Mouse (Mus musculus): ENCODE data around the gene Scn1b.

The Scn1b gene

GRCm38 (mm10) chr7:31126851-31127724, at the start of gene Scn1b:
Gene Scn1b, minus strand, starts transcription at chr7:31127003.
- DNase-seq (ENCODE audit: low read depth, low spot score), result peak; percentile 69

- no peak for DNase-seq (ENCODE audit: low read depth, low spot score)
Measured at GRCm38 (mm10) chr7:31175096-31175495, 48.3 kb upstream of the Scn1b start.

- DNase-seq (ENCODE audit: low read depth, low spot score), result no peak
Measured at GRCm38 (mm10) chr7:31174466-31174865, 47.7 kb upstream of the Scn1b start.

- peak; percentile 81 for DNase-seq (ENCODE audit: low read depth, low spot score)
Measured at GRCm38 (mm10) chr7:31172238-31172637, 45.4 kb upstream of the Scn1b start.

- no peak for DNase-seq (ENCODE audit: low read depth, low spot score)
Measured at GRCm38 (mm10) chr7:31170520-31170919, 43.7 kb upstream of the Scn1b start.

GRCm38 (mm10) chr7:31168412-31168811, 41.6 kb upstream of the Scn1b start:
- DNase-seq (ENCODE audit: low read depth, low spot score), result peak; percentile 65

- DNase-seq (ENCODE audit: low read depth, low spot score), result peak; percentile 46
Measured at GRCm38 (mm10) chr7:31164748-31165147, 37.9 kb upstream of the Scn1b start.

- no peak for DNase-seq (ENCODE audit: low read depth, low spot score)
Measured at GRCm38 (mm10) chr7:31163666-31164577, 37.1 kb upstream of the Scn1b start.

- no peak for DNase-seq (ENCODE audit: low read depth, low spot score)
Measured at GRCm38 (mm10) chr7:31162324-31162723, 35.5 kb upstream of the Scn1b start.

- DNase-seq (ENCODE audit: low read depth, low spot score), result no peak
Measured at GRCm38 (mm10) chr7:31161831-31162230, 35.0 kb upstream of the Scn1b start.

GRCm38 (mm10) chr7:31161246-31161645, 34.4 kb upstream of the Scn1b start:
- DNase-seq (ENCODE audit: low read depth, low spot score), result peak; percentile 45

GRCm38 (mm10) chr7:31160763-31161162, 34.0 kb upstream of the Scn1b start:
- peak; percentile 84 for DNase-seq (ENCODE audit: low read depth, low spot score)

- peak; percentile 88 for DNase-seq (ENCODE audit: low read depth, low spot score)
Measured at GRCm38 (mm10) chr7:31156034-31156928, 29.5 kb upstream of the Scn1b start.

- peak; percentile 43 for DNase-seq (ENCODE audit: low read depth, low spot score)
Measured at GRCm38 (mm10) chr7:31155296-31156033, 28.7 kb upstream of the Scn1b start, which contains the start of gene Gramd1a. Gene Gramd1a, minus strand, starts transcription at chr7:31155896.

- peak; percentile 89 for DNase-seq (ENCODE audit: low read depth, low spot score)
Measured at GRCm38 (mm10) chr7:31153536-31154320, 26.9 kb upstream of the Scn1b start.

GRCm38 (mm10) chr7:31151301-31152241, 24.8 kb upstream of the Scn1b start:
- peak; percentile 86 for DNase-seq (ENCODE audit: low read depth, low spot score)

- peak; percentile 83 for DNase-seq (ENCODE audit: low read depth, low spot score)
Measured at GRCm38 (mm10) chr7:31150566-31151300, 23.9 kb upstream of the Scn1b start.
